Mouse (Mus musculus): ENCODE results near the gene Ctsh. TPM values are rescaled to one million over a fixed set of nuclear protein-coding genes. Genes with fewer than 3 reads are reported as not detected.

Gene Ctsh
- polyA plus RNA-seq, 1 experiment from 2014 or later, result 8.9 TPM

DNA sequence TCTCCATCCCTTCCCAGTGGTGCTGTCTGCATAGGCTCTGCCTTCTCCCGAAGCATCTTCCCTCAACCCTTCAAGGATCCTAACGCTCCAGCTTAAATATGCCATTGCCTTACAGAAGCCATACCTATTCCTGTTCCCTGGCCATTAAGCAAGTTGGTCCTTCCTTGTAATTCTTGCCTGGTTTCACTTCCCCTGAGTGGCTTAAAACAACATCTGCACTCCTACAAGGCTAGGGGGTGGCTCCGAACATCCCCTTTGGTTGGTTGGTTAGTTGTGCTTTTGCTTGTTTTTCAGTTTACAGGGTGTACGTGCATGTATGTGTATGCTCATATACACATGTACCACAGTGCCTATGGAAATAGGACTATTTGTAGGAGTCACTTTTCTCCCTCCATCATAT, 32.5 kb upstream of the Ctsh start:
- no peak overlapping the region for H3K27ac ChIP-seq (replicated peaks; ENCODE audit: low read depth, low read length)
- WGBS, result 88% methylated on average over 4 of the region's 4 CpGs
- H3K9ac ChIP-seq (replicated peaks; ENCODE audit: low read length), result no peak overlapping the region
- H3K4me2 ChIP-seq (ENCODE audit: low read depth, low read length), result no peak overlapping the region
- H3K36me3 ChIP-seq (replicated peaks; ENCODE audit: control insufficient read depth, insufficient read depth, low read depth, low read length), result no peaks in the 10 kb centered on the region
- H3K27me3 ChIP-seq (ENCODE audit: control insufficient read depth, insufficient read depth, low read length), result no peaks in the 10 kb centered on the region
- H3K4me3 ChIP-seq (ENCODE audit: low read depth, low read length), result no peak overlapping the region
- H3K9me3 ChIP-seq (replicated peaks; ENCODE audit: control insufficient read depth, low read length), result no peaks in the 10 kb centered on the region
- H3K4me1 ChIP-seq (ENCODE audit: control insufficient read depth, insufficient read depth, low read length), result no peaks in the 10 kb centered on the region
- DNase-seq (ENCODE audit: low spot score) (no peak), ATAC-seq (replicated peaks; ENCODE audit: insufficient number of reproducible peaks, low FRiP score, low TSS enrichment, low read depth) (no peak)

GRCm38 (mm10) chr9:90027709-90028108, 26.2 kb upstream of the Ctsh start:
- Histone ChIP-seq H3K9me3 (replicated peaks; ENCODE audit: control insufficient read depth, low read length) (no peaks in the 10 kb centered on the region), H3K27me3 (ENCODE audit: control insufficient read depth, insufficient read depth, low read length) (no peaks in the 10 kb centered on the region), H3K9ac (replicated peaks; ENCODE audit: low read length) (no peak overlapping the region), H3K4me1 (ENCODE audit: control insufficient read depth, insufficient read depth, low read length) (no peaks in the 10 kb centered on the region), H3K27ac (replicated peaks; ENCODE audit: low read depth, low read length) (no peak overlapping the region), H3K4me2 (ENCODE audit: low read depth, low read length) (no peak overlapping the region), H3K4me3 (ENCODE audit: low read depth, low read length) (no peak overlapping the region), H3K36me3 (replicated peaks; ENCODE audit: control insufficient read depth, insufficient read depth, low read depth, low read length) (no peaks in the 10 kb centered on the region)
- ATAC-seq (replicated peaks; ENCODE audit: insufficient number of reproducible peaks, low FRiP score, low TSS enrichment, low read depth) (no peak), DNase-seq (ENCODE audit: low spot score) (no peak)
- WGBS, result 88% methylated on average over 6 of the region's 6 CpGs

DNA sequence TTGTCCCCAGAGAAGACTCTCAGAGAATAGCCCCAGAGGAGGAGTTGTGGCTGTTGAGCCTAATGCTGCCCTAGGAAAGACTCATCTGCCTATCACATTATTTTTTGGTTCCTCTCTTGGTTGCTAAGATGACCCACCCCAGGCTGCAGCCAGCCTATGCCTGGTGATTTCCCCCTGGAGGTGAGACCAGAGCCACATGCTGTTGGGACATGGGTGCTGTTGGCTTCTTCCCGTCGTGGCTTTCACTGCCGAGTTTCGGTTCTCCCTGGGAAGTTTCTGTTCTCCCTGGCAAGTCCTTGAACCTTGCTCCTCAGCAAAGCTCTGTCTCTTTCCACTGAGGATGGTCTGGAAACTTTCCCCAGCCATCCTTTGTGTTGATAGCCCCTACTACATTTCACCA, 20.0 kb upstream of the Ctsh start:
- Histone ChIP-seq H3K27ac (replicated peaks; ENCODE audit: low read depth, low read length) (no peak overlapping the region), H3K27me3 (ENCODE audit: control insufficient read depth, insufficient read depth, low read length) (no peaks in the 10 kb centered on the region), H3K36me3 (replicated peaks; ENCODE audit: control insufficient read depth, insufficient read depth, low read depth, low read length) (no peaks in the 10 kb centered on the region), H3K9me3 (replicated peaks; ENCODE audit: control insufficient read depth, low read length) (no peaks in the 10 kb centered on the region), H3K4me1 (ENCODE audit: control insufficient read depth, insufficient read depth, low read length) (no peaks in the 10 kb centered on the region), H3K4me2 (ENCODE audit: low read depth, low read length) (no peak overlapping the region), H3K9ac (replicated peaks; ENCODE audit: low read length) (no peak overlapping the region), H3K4me3 (ENCODE audit: low read depth, low read length) (no peak overlapping the region)
- WGBS, result 74% methylated on average over 4 of the region's 4 CpGs
- ATAC-seq (replicated peaks; ENCODE audit: insufficient number of reproducible peaks, low FRiP score, low TSS enrichment, low read depth) (no peak), DNase-seq (ENCODE audit: low spot score) (no peak)

- no peaks in the 10 kb centered on the region for H3K9me3 ChIP-seq (replicated peaks; ENCODE audit: control insufficient read depth, low read length)
- H3K27me3 ChIP-seq (ENCODE audit: control insufficient read depth, insufficient read depth, low read length), result no peaks in the 10 kb centered on the region
- 66% methylated on average over 2 of the region's 2 CpGs for WGBS
- H3K27ac ChIP-seq (replicated peaks; ENCODE audit: low read depth, low read length), result no peak overlapping the region
- H3K4me2 ChIP-seq (ENCODE audit: low read depth, low read length), result no peak overlapping the region
- H3K36me3 ChIP-seq (replicated peaks; ENCODE audit: control insufficient read depth, insufficient read depth, low read depth, low read length), result no peaks in the 10 kb centered on the region
- DNase-seq (ENCODE audit: low spot score) (no peak), ATAC-seq (replicated peaks; ENCODE audit: insufficient number of reproducible peaks, low FRiP score, low TSS enrichment, low read depth) (no peak)
- no peaks in the 10 kb centered on the region for H3K4me1 ChIP-seq (ENCODE audit: control insufficient read depth, insufficient read depth, low read length)
- no peak overlapping the region for H3K4me3 ChIP-seq (ENCODE audit: low read depth, low read length)
- H3K9ac ChIP-seq (replicated peaks; ENCODE audit: low read length), result no peak overlapping the region
Observed at GRCm38 (mm10) chr9:90035168-90035567, 18.8 kb upstream of the Ctsh start.

- no peak for ATAC-seq (replicated peaks; ENCODE audit: insufficient number of reproducible peaks, low FRiP score, low TSS enrichment, low read depth)
- Histone ChIP-seq H3K36me3 (replicated peaks; ENCODE audit: control insufficient read depth, insufficient read depth, low read depth, low read length) (no peaks in the 10 kb centered on the region), H3K4me1 (ENCODE audit: control insufficient read depth, insufficient read depth, low read length) (no peaks in the 10 kb centered on the region), H3K9me3 (replicated peaks; ENCODE audit: control insufficient read depth, low read length) (no peaks in the 10 kb centered on the region), H3K27ac (replicated peaks; ENCODE audit: low read depth, low read length) (no peak overlapping the region), H3K4me2 (ENCODE audit: low read depth, low read length) (no peak overlapping the region), H3K27me3 (ENCODE audit: control insufficient read depth, insufficient read depth, low read length) (no peaks in the 10 kb centered on the region), H3K9ac (replicated peaks; ENCODE audit: low read length) (no peak overlapping the region), H3K4me3 (ENCODE audit: low read depth, low read length) (no peak overlapping the region)
- WGBS, result 91% methylated on average over 3 of the region's 3 CpGs
- no peak for DNase-seq (ENCODE audit: low spot score)
Observed at GRCm38 (mm10) chr9:90035794-90036193, 18.2 kb upstream of the Ctsh start.

- H3K4me2 ChIP-seq (ENCODE audit: low read depth, low read length), result no peak overlapping the region
- no peaks in the 10 kb centered on the region for H3K27me3 ChIP-seq (ENCODE audit: control insufficient read depth, insufficient read depth, low read length)
- H3K4me3 ChIP-seq (ENCODE audit: low read depth, low read length), result no peak overlapping the region
- H3K4me1 ChIP-seq (ENCODE audit: control insufficient read depth, insufficient read depth, low read length), result no peaks in the 10 kb centered on the region
- no peak overlapping the region for H3K27ac ChIP-seq (replicated peaks; ENCODE audit: low read depth, low read length)
- no peaks in the 10 kb centered on the region for H3K36me3 ChIP-seq (replicated peaks; ENCODE audit: control insufficient read depth, insufficient read depth, low read depth, low read length)
- H3K9ac ChIP-seq (replicated peaks; ENCODE audit: low read length), result no peak overlapping the region
- DNase-seq (ENCODE audit: low spot score), result no peak
- no peak for ATAC-seq (replicated peaks; ENCODE audit: insufficient number of reproducible peaks, low FRiP score, low TSS enrichment, low read depth)
- 76% methylated on average over 4 of the region's 4 CpGs for WGBS
- H3K9me3 ChIP-seq (replicated peaks; ENCODE audit: control insufficient read depth, low read length), result no peaks in the 10 kb centered on the region
Observed at GRCm38 (mm10) chr9:90036313-90036712, 17.6 kb upstream of the Ctsh start.

GRCm38 (mm10) chr9:90038535-90038934, 15.4 kb upstream of the Ctsh start:
- 73% methylated on average over 4 of the region's 4 CpGs for WGBS
- Histone ChIP-seq H3K9me3 (replicated peaks; ENCODE audit: control insufficient read depth, low read length) (no peaks in the 10 kb centered on the region), H3K4me1 (ENCODE audit: control insufficient read depth, insufficient read depth, low read length) (no peaks in the 10 kb centered on the region), H3K9ac (replicated peaks; ENCODE audit: low read length) (no peak overlapping the region), H3K27ac (replicated peaks; ENCODE audit: low read depth, low read length) (no peak overlapping the region), H3K4me2 (ENCODE audit: low read depth, low read length) (no peak overlapping the region), H3K4me3 (ENCODE audit: low read depth, low read length) (no peak overlapping the region), H3K27me3 (ENCODE audit: control insufficient read depth, insufficient read depth, low read length) (no peaks in the 10 kb centered on the region), H3K36me3 (replicated peaks; ENCODE audit: control insufficient read depth, insufficient read depth, low read depth, low read length) (no peaks in the 10 kb centered on the region)
- DNase-seq (ENCODE audit: low spot score) (no peak), ATAC-seq (replicated peaks; ENCODE audit: insufficient number of reproducible peaks, low FRiP score, low TSS enrichment, low read depth) (no peak)

DNA sequence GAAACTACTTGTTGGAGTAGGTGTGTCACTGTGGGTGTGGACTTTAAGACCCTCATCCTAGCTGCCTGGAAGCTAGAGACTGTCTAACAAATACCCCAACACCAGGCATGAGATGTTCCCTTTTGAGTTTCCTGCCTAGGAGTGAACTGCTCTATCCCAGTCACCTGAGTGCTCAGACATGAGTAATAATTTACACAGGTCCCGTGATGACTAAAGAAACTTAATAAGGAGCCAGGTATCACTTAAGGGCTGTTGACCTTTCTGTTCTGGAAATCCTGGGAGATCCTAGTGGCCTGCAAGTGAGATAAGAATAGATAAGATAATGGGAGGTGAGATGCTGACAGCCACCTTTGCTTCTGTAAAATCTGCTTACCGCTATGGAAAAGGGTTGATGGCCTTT, 13.0 kb upstream of the Ctsh start:
- H3K27me3 ChIP-seq (ENCODE audit: control insufficient read depth, insufficient read depth, low read length), result no peaks in the 10 kb centered on the region
- H3K4me3 ChIP-seq (ENCODE audit: low read depth, low read length), result no peak overlapping the region
- no peak overlapping the region for H3K4me2 ChIP-seq (ENCODE audit: low read depth, low read length)
- H3K4me1 ChIP-seq (ENCODE audit: control insufficient read depth, insufficient read depth, low read length), result no peaks in the 10 kb centered on the region
- no peak overlapping the region for H3K9ac ChIP-seq (replicated peaks; ENCODE audit: low read length)
- no peaks in the 10 kb centered on the region for H3K9me3 ChIP-seq (replicated peaks; ENCODE audit: control insufficient read depth, low read length)
- WGBS, result 86% methylated on average over 2 of the region's 2 CpGs
- H3K36me3 ChIP-seq (replicated peaks; ENCODE audit: control insufficient read depth, insufficient read depth, low read depth, low read length), result no peaks in the 10 kb centered on the region
- ATAC-seq (replicated peaks; ENCODE audit: insufficient number of reproducible peaks, low FRiP score, low TSS enrichment, low read depth) (no peak), DNase-seq (ENCODE audit: low spot score) (no peak)
- H3K27ac ChIP-seq (replicated peaks; ENCODE audit: low read depth, low read length), result no peak overlapping the region
